Mouse (Mus musculus) right cerebral cortex, postnatal 25 days (tissue): ENCODE measurements around the gene Plscr2.
"Not testable (repeated sequence)": the region's sequence is repeated elsewhere in the genome, so short reads cannot be mapped to it uniquely, and the experiment has no call there.

ENCODE experiments used
- DNase-seq: peaks from one replicate; pipeline ENCODE4 v3.0.0; 2022

Gene Plscr2

GRCm38 (mm10) chr9:92273956-92274762, 1.2 kb upstream of the Plscr2 start:
- no peak for DNase-seq

DNA sequence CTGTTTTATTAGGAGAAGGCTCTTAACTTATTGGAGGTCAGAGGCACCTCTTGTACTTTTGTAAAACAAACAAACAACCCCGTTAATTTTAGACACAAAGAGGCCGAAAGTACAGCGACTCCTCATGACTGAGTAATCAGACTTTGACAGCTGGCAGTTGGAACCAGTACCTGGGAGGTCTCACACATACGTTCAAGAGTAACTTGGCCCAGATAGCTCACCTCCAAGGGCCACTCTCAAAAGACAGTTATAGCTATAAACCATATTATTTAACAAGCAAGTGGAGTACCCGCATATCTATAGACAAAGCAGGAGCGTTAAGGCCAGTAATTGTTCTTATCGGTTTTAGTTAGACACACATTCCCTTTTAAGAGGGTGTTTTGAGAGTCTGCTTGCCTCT, 958 bp downstream of the Plscr2 start:
- DNase-seq, result no peak

- no peak for DNase-seq
These were observed 4.6 kb downstream of the Plscr2 start for GRCm38 (mm10) chr9:92280048-92280447.

- no peak for DNase-seq
These were observed 7.3 kb downstream of the Plscr2 start for GRCm38 (mm10) chr9:92282563-92283171.

GRCm38 (mm10) chr9:92289675-92290074, 14.3 kb downstream of the Plscr2 start:
- no peak for DNase-seq

GRCm38 (mm10) chr9:92292169-92292568, 16.8 kb downstream of the Plscr2 start:
- no peak for DNase-seq

GRCm38 (mm10) chr9:92292922-92293321, 17.5 kb downstream of the Plscr2 start:
- no peak for DNase-seq

- DNase-seq, result no peak
These were observed 18.5 kb downstream of the Plscr2 start for GRCm38 (mm10) chr9:92293560-92294548.

GRCm38 (mm10) chr9:92298288-92298687, 22.9 kb downstream of the Plscr2 start:
- no peak for DNase-seq

DNA sequence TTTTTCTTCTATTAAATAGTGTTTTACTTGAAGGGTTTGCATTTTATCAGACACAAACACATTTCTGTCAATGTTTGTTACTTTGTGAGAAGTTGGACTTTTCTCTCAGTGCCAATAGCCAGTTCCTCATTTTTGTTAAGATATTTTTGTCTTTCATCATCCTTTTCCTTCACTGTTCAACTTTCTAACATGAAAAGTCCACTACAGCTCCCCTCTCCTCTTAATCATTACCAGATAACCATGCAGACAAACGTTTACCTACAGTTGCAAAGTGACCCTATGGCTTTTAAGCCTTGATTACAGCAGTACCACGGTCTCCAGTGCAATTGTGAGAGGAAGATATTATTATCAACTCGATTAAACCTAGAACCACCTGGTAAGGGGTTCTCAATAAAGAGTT, 25.8 kb downstream of the Plscr2 start:
- no peak for DNase-seq

- DNase-seq, result no peak
These were observed 29.7 kb downstream of the Plscr2 start for GRCm38 (mm10) chr9:92305075-92305474.

DNA sequence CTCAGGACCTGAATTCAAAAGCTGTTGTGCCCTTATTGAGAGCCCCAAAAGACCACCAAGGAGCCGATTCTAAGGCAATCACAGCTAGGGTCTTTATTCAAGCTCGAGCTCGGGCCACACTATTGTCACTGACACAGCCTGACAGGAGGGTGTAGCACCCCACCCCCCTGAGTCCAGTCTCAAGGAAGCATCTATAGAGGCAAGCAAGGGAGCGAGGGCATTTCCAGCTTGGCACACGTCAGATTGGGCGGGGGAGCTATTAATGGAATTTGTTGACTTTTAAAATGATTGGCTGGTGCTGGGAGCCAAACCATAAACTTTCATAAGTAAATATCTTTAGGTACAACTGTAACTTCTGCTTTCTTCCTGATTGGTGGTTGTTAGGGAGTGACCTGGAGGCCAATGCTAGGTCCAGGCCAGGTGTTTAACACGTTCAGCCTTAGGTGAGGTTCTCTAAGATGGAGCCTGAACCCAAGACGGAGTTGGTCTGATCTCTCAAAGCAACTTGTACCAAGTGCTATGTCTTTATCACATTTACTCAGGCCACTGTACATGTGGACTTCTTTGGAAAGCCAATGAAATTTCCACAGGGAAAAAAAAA, 30.3 kb downstream of the Plscr2 start:
- no peak for DNase-seq

DNA sequence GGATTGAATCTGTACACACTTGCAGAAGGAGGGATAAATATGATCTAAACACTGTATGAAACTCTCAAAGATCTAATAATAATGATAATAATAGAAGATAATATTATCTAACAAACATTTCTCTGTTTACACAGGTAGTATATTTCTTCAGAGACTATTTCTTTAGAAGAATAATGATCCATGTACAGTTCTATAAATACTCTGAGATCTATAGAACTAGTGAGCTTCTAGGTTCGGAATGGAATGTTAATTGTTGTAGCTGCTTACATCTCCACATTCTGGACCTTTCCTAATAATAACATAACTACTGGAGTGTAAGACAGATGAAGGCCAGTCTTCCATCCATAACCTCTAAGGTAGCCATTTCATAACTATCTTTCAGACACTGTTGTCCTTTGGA, 33.7 kb downstream of the Plscr2 start, which contains the start of gene 1700057G04Rik:
1700057G04Rik (plus strand) TSS at position 301 of the 400 bp plus-strand sequence.
- no peak for DNase-seq

DNA sequence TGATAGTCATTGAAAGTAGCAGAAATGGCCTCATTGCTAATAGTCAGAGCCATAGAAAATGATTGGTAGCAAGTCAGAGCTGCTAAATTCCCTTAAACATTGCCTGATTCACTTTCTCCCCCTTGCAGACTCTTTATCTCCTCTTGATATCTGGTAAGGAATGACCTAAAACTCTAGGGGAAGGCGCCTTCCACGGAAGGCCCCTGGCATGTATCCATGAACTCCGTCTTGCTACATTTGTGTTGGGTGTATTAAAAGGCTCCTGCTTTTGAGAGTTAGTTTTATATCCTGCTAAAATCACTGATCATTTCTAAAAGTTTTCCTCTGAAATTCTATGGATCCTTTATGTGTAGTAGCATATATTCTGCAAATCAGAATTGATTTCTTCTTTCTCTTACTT, 41.4 kb downstream of the Plscr2 start:
- DNase-seq, result no peak

DNA sequence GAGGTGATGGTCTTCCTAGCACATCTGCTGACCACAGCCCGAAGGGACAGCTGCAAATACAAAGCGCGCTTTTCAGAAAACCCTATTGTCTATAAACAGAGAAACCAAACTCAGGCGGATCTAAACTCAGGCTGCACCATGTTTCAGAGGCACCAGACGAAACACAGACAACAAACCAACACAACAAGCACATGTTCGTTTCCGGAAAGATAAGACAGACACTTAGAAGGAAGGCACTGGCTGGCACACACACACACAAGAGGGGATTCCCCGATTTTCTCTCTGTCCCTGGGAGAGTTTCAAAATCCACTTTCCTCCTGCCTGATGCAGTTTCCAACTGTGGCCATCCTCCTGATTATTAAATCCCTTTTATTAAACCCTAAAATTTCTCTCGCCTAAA, 50.5 kb downstream of the Plscr2 start:
- DNase-seq, result not testable (repeated sequence)

- no peak for DNase-seq
These were observed 51.4 kb downstream of the Plscr2 start for GRCm38 (mm10) chr9:92326813-92327212.

DNA sequence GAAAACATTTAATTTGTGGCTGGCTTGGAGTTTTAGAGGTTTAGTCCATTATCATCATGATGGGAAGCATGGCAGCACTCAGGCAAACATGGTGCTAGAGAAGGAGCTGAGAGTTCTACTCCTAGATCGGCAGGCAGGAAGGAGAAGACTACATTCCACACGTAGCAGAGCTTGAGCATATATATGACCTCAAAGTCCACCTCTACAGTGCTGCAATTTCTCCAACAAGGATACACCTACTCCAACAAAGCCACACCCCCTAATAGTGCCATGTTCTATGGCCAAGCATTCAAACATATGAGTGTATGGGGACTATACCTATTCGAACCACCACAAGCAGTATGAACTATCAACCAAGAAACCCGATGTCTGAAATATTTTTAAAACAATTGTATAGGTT, 56.0 kb downstream of the Plscr2 start:
- DNase-seq, result no peak

DNA sequence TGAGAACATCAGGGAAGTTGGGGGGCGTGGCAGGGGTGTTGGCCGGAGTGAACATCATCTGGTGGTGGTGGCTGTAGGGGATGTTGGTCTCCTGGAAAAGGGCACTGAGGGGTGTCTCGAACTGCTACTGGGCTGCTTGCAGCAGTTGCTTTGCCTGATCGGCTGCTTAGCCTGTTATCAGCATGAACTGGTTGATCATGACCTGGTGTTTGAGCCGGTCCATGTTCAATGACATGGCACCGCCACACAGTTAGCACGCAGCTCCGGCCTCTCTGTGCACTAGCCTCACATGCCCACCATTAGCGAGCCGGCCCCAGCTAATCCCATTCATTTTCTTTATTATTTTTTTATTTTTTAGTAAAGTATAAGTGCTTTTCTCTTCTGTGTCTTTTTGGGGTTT, 59.4 kb downstream of the Plscr2 start:
- DNase-seq, result no peak

DNA sequence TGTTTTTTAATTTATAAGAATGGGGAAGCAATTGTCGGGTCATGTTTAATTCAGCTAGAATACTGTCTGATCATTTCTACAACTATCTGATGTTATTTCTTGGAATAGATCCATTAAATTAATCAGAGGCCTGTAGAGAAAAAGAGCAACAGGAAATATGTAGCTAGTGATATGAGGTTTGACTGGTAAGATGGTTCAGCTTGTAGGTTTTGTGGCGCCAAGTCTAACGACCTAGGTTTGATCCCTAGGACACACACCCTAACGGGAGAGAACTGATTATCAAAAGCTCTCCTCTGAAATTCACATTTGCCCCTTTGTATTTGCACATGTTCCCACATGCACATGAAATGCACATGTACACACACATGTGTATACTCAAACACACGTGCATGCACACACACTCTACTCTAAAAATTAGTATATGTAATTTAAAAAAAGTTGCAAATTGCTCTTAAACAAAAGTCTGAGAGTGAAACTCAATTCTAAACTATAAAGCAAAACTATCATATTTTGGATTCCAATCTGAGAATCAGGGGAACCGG, 59.9 kb downstream of the Plscr2 start:
- DNase-seq, result no peak

DNA sequence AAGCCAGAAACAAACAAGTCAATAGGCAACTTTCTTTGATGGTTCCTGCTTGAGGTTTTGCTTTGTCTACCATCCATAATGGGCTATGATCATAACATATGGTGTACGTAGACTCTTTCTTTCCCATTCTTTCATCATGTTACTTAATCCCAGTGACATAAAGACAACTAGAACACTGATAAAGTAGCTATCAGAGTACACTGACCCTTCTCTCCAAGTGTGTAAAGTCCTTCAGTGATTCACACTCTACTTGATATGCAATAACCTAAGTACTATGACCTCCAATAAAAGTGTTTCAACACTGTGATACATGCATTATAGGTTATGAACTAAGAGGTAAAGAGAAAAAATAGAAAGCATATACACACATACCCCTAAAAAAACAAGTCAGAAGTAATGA, 61.7 kb downstream of the Plscr2 start:
- no peak for DNase-seq

DNA sequence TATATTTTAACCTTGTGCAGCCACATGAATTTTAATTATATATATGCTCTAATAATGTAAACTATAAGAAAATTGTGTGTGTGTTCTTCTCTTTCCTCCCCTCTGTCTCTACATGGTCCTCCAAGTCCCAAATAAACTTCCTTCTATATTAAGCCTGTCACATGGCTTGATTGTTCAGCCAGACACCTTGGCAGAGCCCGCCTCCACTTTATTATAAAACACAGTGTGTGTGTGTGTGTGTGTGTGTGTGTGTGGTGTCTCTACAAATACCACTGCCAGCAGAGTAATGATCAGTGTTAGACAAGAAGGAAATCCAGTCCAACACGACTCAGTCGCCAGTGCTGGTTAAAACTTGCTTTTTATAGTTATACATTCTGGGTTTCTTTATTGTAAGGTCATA, 62.3 kb downstream of the Plscr2 start:
- no peak for DNase-seq

DNA sequence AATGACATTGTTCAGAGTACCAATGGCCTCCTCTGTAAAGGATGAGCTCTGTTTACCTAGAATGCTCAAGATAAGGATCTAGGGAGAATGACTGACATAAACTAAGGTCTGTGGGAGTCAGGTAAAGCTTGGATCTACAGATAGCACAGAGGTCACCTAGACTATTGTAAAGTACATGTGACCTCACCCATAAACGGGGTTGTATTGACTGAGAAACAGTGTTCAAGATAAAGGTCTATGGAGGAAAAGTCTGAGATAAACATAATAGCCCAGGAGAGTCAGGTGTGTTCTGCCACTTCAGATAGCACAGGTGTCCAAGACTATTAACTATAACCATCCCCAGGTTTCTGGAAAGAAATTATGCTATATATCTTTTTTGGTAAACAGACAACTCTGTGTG, 63.6 kb downstream of the Plscr2 start:
- DNase-seq, result no peak
